ENCODE assay signal across 28 mouse cellular contexts in genomic region chr5:25252825-25253544, GRCm38 (mm10). TPM values are rescaled to one million over a fixed set of nuclear protein-coding genes. Genes with fewer than 3 reads are reported as not detected.
A peak's percentile ranks its signal among the peaks of the same experiment; 100 is the strongest.
DNase-seq lines count a peak whose midpoint lies in the region; ATAC-seq and TF ChIP-seq lines count a peak whose summit lies in the region.
"Had no signal": no experiment of that assay in that cellular context is flagged by ENCODE, and none has a peak within 500 bp of the region (broad histone marks: within the 10 kb centered on the region; RNA-seq: fewer than 3 reads in every experiment).

No protein-coding gene starts in this region.

- peaks cover 6% of the 10 kb centered on the region for H3K4me1 ChIP-seq in kidney, embryonic 16.5 days (ENCODE audit: insufficient read depth, low read length)
- H3K4me1 ChIP-seq in stomach, postnatal 0 days (replicated peaks; ENCODE audit: control insufficient read depth, insufficient read depth), result no peaks in the 10 kb centered on the region
- no peaks in the 10 kb centered on the region for H3K4me1 ChIP-seq in forebrain, embryonic 11.5 days (replicated peaks; ENCODE audit: control insufficient read depth, insufficient read depth, low read length)
- no peaks in the 10 kb centered on the region for H3K4me1 ChIP-seq in heart, embryonic 12.5 days (replicated peaks)
- H3K4me1 ChIP-seq: forebrain, embryonic 10.5 days; hindbrain, embryonic 10.5 days; limb, embryonic 15.5 days; midbrain, embryonic 12.5 days had no signal

- H3K27ac ChIP-seq in kidney, embryonic 16.5 days (ENCODE audit: low read length), result peak overlapping the region; percentile 85
- peak overlapping the region; percentile 74 for H3K27ac ChIP-seq in stomach, postnatal 0 days (replicated peaks)
- no peak overlapping the region for H3K27ac ChIP-seq in forebrain, embryonic 11.5 days (ENCODE audit: low read depth, low read length)
- H3K27ac ChIP-seq in heart, embryonic 12.5 days (ENCODE audit: poor library complexity, severe bottlenecking), result no peak overlapping the region
- H3K27ac ChIP-seq: forebrain, embryonic 10.5 days; hindbrain, embryonic 10.5 days; limb, embryonic 15.5 days; midbrain, embryonic 12.5 days had no signal

- no peak for TF ChIP-seq EP300 in stomach, postnatal 0 days (optimal IDR thresholded peaks at IDR 0.05)

- ATAC-seq in kidney, embryonic 16.5 days (ENCODE audit: low FRiP score, low TSS enrichment), result peak; percentile 68
- ATAC-seq in stomach, postnatal 0 days (ENCODE audit: low FRiP score, low TSS enrichment), result peak; percentile 81
- no peak for ATAC-seq in forebrain, embryonic 11.5 days (replicated peaks; ENCODE audit: low FRiP score)
- ATAC-seq in heart, embryonic 12.5 days (ENCODE audit: insufficient number of reproducible peaks, low FRiP score), result no peak
- ATAC-seq: forebrain, postnatal 0 days; hindbrain, embryonic 16.5 days; Patski had no signal

- H3K9me3 ChIP-seq in kidney, embryonic 16.5 days (ENCODE audit: low read length), result no peaks in the 10 kb centered on the region
- H3K9me3 ChIP-seq in stomach, postnatal 0 days (ENCODE audit: control insufficient read depth, low read length), result no peaks in the 10 kb centered on the region
- H3K9me3 ChIP-seq in forebrain, embryonic 11.5 days (ENCODE audit: control insufficient read depth, low read length), result no peaks in the 10 kb centered on the region
- H3K9me3 ChIP-seq in heart, embryonic 12.5 days (replicated peaks), result no peaks in the 10 kb centered on the region
- H3K9me3 ChIP-seq: forebrain, embryonic 10.5 days; G1E; hindbrain, embryonic 10.5 days; limb, embryonic 15.5 days; midbrain, embryonic 12.5 days had no signal

- H3K4me3 ChIP-seq in kidney, embryonic 16.5 days (ENCODE audit: low read length), result no peak overlapping the region
- no peak overlapping the region for H3K4me3 ChIP-seq in stomach, postnatal 0 days (ENCODE audit: low read depth, low read length)
- no peak overlapping the region for H3K4me3 ChIP-seq in forebrain, embryonic 11.5 days (ENCODE audit: low read depth, low read length)
- no peak overlapping the region for H3K4me3 ChIP-seq in heart, embryonic 12.5 days
- H3K4me3 ChIP-seq: forebrain, embryonic 10.5 days; hindbrain, embryonic 10.5 days; limb, embryonic 15.5 days; midbrain, embryonic 12.5 days had no signal

- no peak for TF ChIP-seq CTCF in stomach, postnatal 0 days (IDR thresholded peaks at IDR 0.05; ENCODE audit: low read depth)

- peaks cover 35% of the 10 kb centered on the region for H3K36me3 ChIP-seq in kidney, embryonic 16.5 days (ENCODE audit: insufficient read depth, low read length)
- peaks cover 28% of the 10 kb centered on the region for H3K36me3 ChIP-seq in stomach, postnatal 0 days (ENCODE audit: control insufficient read depth, insufficient read depth, low read length)
- H3K36me3 ChIP-seq in forebrain, embryonic 11.5 days (ENCODE audit: control insufficient read depth, insufficient read depth, low read length), result peaks cover 2% of the 10 kb centered on the region; the same call in 1 of the 2 replicates
- peaks cover 63% of the 10 kb centered on the region for H3K36me3 ChIP-seq in heart, embryonic 12.5 days
- H3K36me3 ChIP-seq: G1E had no signal

- no peak overlapping the region for H3K4me2 ChIP-seq in kidney, embryonic 16.5 days (replicated peaks; ENCODE audit: low read depth, low read length)
- no peak overlapping the region for H3K4me2 ChIP-seq in stomach, postnatal 0 days (replicated peaks; ENCODE audit: low read depth)
- H3K4me2 ChIP-seq in forebrain, embryonic 11.5 days (ENCODE audit: low read depth, low read length, severe bottlenecking), result no peak overlapping the region
- H3K4me2 ChIP-seq in heart, embryonic 12.5 days, result no peak overlapping the region
- H3K4me2 ChIP-seq: heart, embryonic 11.5 days; limb, embryonic 15.5 days; midbrain, embryonic 12.5 days had no signal

- H3K9ac ChIP-seq in kidney, embryonic 16.5 days (replicated peaks; ENCODE audit: low read length), result no peak overlapping the region
- H3K9ac ChIP-seq in stomach, postnatal 0 days (ENCODE audit: low read length), result no peak overlapping the region
- no peak overlapping the region for H3K9ac ChIP-seq in forebrain, embryonic 11.5 days (ENCODE audit: low read length)
- H3K9ac ChIP-seq in heart, embryonic 12.5 days, result no peak overlapping the region
- H3K9ac ChIP-seq: forebrain, postnatal 0 days; limb, embryonic 15.5 days; midbrain, embryonic 12.5 days had no signal

- no peak for DNase-seq in kidney, postnatal 4 days
- peak; percentile 3 for DNase-seq in lung, postnatal 36 days
- DNase-seq in lung, postnatal 4 days, result no peak
- DNase-seq in kidney, postnatal 14 days, result peak; percentile 30
- DNase-seq in stomach, postnatal 0 days (ENCODE audit: low spot score), result peak; percentile 61
- no peak for DNase-seq in forebrain, embryonic 11.5 days (ENCODE audit: low spot score)
- DNase-seq: adrenal gland, postnatal 36 days; cerebellum, adult 11 months; cerebellum, postnatal 10 days; forebrain, postnatal 0 days; gastrocnemius, postnatal 14 days; heart, adult 11 months; heart, postnatal 10 days; spleen, adult 18-20 months; thymus, adult 18-20 months; thymus, postnatal 4 days had no signal

- WGBS in kidney, embryonic 16.5 days, result 58% methylated on average over 8 of the region's 8 CpGs
- WGBS in stomach, postnatal 0 days, result 73% methylated on average over 8 of the region's 8 CpGs
- 91% methylated on average over 8 of the region's 8 CpGs for WGBS in forebrain, embryonic 11.5 days
- 87% methylated on average over 8 of the region's 8 CpGs for WGBS in heart, embryonic 12.5 days

- H3K27me3 ChIP-seq in kidney, embryonic 16.5 days (ENCODE audit: insufficient read depth, low read length), result no peaks in the 10 kb centered on the region
- H3K27me3 ChIP-seq in stomach, postnatal 0 days (ENCODE audit: control insufficient read depth, insufficient read depth, low read length), result no peaks in the 10 kb centered on the region
- H3K27me3 ChIP-seq in forebrain, embryonic 11.5 days (ENCODE audit: control insufficient read depth, insufficient read depth, low read length), result no peaks in the 10 kb centered on the region
- no peaks in the 10 kb centered on the region for H3K27me3 ChIP-seq in heart, embryonic 12.5 days (replicated peaks)
- H3K27me3 ChIP-seq: CH12.LX; limb, embryonic 15.5 days; midbrain, embryonic 12.5 days; Patski had no signal

RNA-seq across cellular contexts. Expression of gene E130116L18Rik, which starts 30.0 kb away (rescaled TPM):
- polyA plus RNA-seq in kidney, embryonic 16.5 days (2015; fragmentation: Nextera tagmentation; extraction: Ambion mirVana), result not detected in 2 replicates
- 1.5 TPM in 1 of 2 replicates, not detected in the other for polyA plus RNA-seq in stomach, postnatal 0 days (2015; fragmentation: Nextera tagmentation; extraction: Ambion mirVana)
- polyA plus RNA-seq in forebrain, embryonic 11.5 days (2014; fragmentation: Nextera tagmentation; extraction: Ambion mirVana), result not detected in 2 replicates
- polyA plus RNA-seq in heart, embryonic 12.5 days (2016; fragmentation: Nextera tagmentation; extraction: Ambion mirVana), result not detected in 2 replicates
- polyA plus RNA-seq: embryonic facial prominence, embryonic 11.5 days; forebrain, embryonic 10.5 days; G1E; heart, embryonic 11.5 days; hindbrain, embryonic 10.5 days; hindbrain, embryonic 16.5 days; limb, embryonic 15.5 days; midbrain, embryonic 12.5 days had no signal

RNA-seq across cellular contexts. Expression of gene Galnt11, which starts 31.3 kb away (rescaled TPM):
- 107 and 123 TPM in 2 replicates for polyA plus RNA-seq in kidney, embryonic 16.5 days (2015; fragmentation: Nextera tagmentation; extraction: Ambion mirVana)
- polyA plus RNA-seq in stomach, postnatal 0 days (2015; fragmentation: Nextera tagmentation; extraction: Ambion mirVana), result 24.2 and 24.7 TPM in 2 replicates
- polyA plus RNA-seq in forebrain, embryonic 11.5 days (2014; fragmentation: Nextera tagmentation; extraction: Ambion mirVana), result 37.0 and 37.3 TPM in 2 replicates
- polyA plus RNA-seq in heart, embryonic 12.5 days (2016; fragmentation: Nextera tagmentation; extraction: Ambion mirVana), result 39.7 and 43.6 TPM in 2 replicates
- polyA plus RNA-seq: G1E had no signal

Comparison
In these comparisons a context has a peak if more than half of its experiments do, and no peak if none do; other contexts are left out.
1. DNase-seq: peak in lung, postnatal 36 days (single experiment), kidney, postnatal 14 days (single experiment) and stomach, postnatal 0 days (single experiment); none in kidney, postnatal 4 days (0 of 2), lung, postnatal 4 days (0 of 2) and forebrain, embryonic 11.5 days (single experiment).
2. ATAC-seq: peak in kidney, embryonic 16.5 days (single experiment) and stomach, postnatal 0 days (single experiment); none in forebrain, embryonic 11.5 days (single experiment) and heart, embryonic 12.5 days (single experiment).
3. H3K27ac ChIP-seq: peak in kidney, embryonic 16.5 days (single experiment) and stomach, postnatal 0 days (single experiment); none in forebrain, embryonic 11.5 days (single experiment) and heart, embryonic 12.5 days (single experiment).